Mouse (Mus musculus) lung, postnatal 36 days (tissue): ENCODE measurements around the gene Rpl24.

Experiments used
- DNase-seq: peaks from one replicate; pipeline ENCODE4 v3.0.0; 2022; ENCODE audit warnings: mixed read lengths

Gene Rpl24

GRCm38 (mm10) chr16:55971735-55972615 lies 5.9 kb downstream of the Rpl24 start:
- no peak for DNase-seq

DNA sequence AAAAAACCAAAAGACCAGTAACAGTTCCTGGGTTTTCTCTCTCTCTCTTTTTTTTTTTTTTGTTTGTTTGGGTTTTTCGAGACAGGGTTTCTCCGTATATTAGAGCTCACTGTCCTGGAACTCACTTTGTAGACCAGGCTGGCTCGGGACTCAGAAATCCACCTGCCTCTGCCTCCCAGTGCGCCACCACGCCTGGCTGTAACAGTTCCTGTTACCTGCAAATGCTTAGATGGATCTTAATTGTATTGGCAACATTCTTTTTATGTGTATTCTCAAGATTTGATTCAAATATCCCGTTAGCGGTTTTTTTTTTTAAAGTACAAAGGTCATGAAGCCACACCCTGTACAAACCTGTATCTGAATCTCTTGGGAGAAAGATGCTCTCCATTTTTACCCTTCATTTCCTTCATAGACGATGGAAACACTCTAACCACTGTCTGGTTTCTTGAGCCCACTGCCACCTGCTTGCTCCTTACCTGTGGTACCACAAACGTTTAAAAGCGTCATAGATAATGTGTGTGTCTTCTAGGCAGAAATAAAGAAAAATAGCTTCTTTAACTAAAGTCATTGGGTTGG lies 6.6 kb downstream of the Rpl24 start:
- no peak for DNase-seq

- DNase-seq = peak; percentile 99
These were observed 7.6 kb downstream of the Rpl24 start, which contains the start of gene Zbtb11 for GRCm38 (mm10) chr16:55973431-55974255. Gene Zbtb11, plus strand, starts transcription at chr16:55973883.

DNA sequence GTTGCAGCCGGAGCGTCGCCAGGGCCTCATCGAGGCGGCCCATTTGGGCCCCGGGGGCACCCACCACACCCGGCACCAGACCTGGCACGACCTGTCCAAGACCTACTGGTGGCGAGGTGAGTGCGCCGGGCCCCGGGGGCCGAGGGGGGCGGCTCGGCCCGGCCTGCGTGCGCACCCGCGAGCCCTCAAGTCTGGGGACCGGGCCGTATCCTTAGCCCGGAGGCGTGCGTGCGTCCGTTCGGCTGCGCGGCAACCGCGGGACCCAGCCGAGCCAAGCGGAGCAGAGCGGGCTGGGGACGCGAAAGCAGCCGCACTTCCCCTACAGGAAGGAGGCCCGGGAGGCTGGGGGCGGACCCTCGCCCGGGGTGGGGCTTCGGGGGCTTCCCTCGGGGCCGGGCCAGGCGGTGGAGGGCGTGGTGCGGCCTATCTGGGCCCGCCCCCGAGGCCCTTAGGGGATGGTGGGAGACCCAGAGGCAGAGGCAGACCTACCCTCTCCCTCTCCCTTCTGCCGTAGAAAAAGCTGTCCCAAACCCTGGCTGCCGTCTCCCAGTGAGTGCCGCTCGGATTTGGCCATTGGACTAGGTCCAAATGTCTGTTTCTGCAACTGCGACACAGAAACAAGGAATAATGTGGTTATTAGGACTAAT lies 8.3 kb downstream of the Rpl24 start:
- DNase-seq = peak; percentile 94

DNA sequence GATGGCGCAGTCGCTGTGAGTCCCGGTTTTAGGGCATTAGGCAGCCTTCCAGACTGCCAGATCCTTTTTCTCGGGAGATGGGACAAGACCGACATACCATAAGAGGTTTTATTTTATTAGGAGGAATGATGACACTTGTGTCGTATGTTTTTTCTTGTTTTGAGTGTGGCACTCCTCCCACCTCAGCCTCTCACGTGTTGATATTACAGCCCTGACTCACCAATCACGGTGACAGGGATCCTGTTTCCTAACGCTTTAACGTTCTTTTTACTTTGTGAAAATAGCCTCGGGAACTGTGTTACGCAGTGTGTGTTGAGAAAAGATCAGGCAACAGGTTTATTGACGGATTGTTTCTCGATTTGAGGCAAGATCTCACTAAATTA lies 8.8 kb downstream of the Rpl24 start:
- DNase-seq = peak; percentile 73

- DNase-seq = no peak
These were observed 19.9 kb downstream of the Rpl24 start for GRCm38 (mm10) chr16:55986001-55986400.

DNA sequence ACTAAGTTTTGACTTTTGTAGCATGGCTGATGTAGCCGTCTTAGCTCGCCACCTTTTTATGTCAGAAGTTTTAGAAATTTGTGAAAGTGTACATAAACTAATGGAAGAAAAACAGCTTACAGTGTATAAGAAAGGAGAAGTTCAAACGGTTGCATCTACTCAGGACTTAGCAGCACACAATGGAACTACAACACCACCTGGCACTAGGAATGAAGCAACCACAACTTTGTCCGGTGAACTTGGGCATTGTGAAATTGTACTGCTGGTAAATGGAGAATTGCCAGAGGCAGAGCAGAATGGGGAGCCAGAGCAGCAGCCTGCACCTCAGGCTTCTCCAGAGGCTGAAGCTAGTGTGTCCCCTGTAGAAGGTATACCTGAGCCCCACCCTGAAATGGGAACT lies 24.2 kb downstream of the Rpl24 start:
- DNase-seq = peak; percentile 18

DNA sequence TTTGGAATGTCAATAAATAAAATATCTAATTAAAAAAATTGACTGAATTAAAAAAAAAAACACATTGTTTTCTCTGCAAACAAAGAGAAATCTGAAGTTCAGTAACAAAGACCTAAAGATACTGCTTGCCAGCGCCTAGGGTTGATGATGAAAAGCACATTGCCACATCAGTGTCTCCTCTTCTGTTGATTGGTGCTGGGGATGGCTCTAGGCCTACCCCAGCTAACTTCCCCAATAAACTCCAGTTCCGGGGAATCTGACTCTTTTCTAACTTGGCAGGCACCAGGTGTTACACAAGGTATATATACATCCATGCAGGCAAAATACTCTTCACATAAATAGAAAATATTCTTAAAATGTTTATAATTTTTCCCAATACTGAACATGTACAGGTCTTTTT lies 28.2 kb downstream of the Rpl24 start:
- DNase-seq = no peak

DNA sequence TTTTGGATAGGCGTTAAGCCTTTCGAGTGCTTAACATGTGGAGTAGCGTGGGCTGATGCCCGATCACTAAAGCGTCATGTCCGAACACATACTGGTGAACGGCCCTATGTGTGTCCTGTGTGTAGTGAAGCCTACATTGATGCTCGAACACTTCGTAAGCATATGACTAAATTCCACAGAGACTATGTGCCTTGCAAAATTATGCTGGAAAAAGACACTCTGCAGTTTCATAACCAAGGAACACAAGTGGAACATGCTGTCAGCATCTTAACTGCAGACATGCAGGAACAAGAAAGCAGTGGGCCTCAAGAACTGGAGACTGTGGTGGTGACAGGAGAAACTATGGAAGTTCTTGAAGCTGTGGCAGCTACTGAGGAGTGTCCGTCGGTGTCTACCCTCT lies 40.7 kb downstream of the Rpl24 start:
- no peak for DNase-seq

GRCm38 (mm10) chr16:56008862-56009261 lies 42.8 kb downstream of the Rpl24 start:
- DNase-seq = no peak

DNA sequence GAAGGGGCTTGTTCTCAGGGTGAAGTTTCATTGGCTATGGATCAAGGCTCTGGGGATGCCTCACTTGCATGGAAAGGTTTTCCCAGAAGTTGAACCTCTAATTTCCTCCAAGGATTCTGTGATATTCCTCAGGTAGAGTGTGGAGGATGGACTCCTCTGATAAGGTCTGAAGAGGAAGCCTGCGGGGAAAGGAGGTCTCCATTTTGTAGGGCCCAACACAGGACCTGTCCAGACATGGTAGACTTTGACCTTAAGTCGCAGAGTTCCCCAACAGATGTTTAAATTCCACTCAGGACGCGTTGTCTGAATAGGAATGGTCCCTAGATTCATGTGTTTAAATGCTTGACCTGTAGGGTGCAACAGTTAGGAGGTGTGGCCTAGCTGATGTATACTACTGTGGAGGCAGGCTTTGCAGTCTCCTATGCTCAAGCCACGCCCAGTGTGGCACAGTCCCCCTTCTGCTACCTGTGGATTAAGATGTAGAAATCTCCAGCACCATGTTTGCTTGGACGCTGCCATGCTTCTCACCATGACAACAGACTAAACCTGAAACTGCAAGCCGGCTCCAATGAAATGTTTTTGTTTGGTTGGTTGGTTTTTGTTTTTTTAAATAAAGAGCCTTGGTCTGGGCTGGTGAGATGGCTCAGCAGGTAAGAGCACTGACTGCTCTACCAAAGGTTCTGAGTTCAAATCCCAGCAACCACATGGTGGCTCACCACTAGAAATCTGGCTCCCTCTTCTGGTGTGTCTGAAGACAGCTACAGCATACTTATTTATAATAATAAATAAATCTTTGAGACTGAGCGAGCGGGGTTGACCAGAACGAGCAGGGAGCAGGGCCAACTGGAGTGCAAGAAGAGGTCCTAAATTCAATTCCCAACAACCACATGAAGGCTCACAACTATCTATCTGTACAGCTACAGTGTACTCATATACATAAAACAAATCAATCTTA lies 47.0 kb downstream of the Rpl24 start:
- no peak for DNase-seq

DNA sequence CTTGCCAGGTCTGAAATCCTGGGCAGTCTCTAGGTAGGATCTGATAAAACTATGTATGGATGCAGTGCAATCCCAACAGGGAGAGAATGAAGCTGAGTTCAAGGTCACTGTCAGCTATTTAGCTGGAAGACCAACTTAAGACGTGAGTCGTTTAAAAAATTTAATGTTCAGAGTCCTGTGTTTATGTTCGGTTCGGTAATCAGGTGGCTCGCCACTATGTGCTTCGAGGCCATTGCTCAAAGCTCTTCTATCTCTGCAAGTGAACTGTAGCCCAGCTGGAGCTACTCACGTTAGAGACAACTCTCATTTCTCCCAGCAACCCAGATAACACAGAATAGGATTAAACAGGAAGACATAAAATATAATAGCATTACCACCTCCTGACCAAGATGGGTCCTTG lies 48.0 kb downstream of the Rpl24 start:
- no peak for DNase-seq

GRCm38 (mm10) chr16:56019660-56020059 lies 53.6 kb downstream of the Rpl24 start:
- no peak for DNase-seq
